Mouse (Mus musculus) adrenal gland, postnatal 36 days (tissue): ENCODE measurements around the gene Olfml2a. TPM values are rescaled to one million over a fixed set of nuclear protein-coding genes. Genes with fewer than 3 reads are reported as not detected.

ENCODE experiments used
- DNase-seq, 2 experiments: peaks; one replicate each; pipeline ENCODE4 v3.0.0; 2021; ENCODE audit warnings: mixed read lengths in 1 of 2
- total RNA-seq, 2 experiments: library from RNA; stranded (reverse); gene quantifications; 2 replicates each; pipeline ENCODE4 v1.2.3; 2021

Olfml2a gene
- total RNA-seq, 2 experiments from 2014 or later: 9.1 to 13.0 TPM

DNA sequence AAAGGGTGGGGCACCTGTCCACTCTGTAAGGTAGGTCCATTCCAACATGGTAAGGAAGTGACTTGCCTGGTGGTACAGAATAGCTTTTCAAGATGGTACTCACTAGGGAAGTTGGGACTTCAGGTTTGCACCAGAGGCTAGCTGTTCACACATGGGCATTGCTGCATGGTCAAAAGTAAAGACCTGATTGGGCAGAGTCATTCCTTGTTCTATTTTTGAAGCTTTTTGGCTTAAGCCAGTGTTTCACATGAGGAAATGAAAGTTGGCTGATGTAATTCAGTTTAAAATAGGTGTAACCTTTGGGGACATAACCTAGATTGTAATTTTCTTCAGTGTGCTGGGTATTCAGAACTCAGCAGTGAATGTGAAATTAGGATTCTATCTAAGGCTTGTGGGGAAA, 79.5 kb downstream of the Olfml2a start:
- DNase-seq: no peak

GRCm38 (mm10) chr2:39011971-39012370, 80.2 kb downstream of the Olfml2a start:
- no peak for DNase-seq

DNA sequence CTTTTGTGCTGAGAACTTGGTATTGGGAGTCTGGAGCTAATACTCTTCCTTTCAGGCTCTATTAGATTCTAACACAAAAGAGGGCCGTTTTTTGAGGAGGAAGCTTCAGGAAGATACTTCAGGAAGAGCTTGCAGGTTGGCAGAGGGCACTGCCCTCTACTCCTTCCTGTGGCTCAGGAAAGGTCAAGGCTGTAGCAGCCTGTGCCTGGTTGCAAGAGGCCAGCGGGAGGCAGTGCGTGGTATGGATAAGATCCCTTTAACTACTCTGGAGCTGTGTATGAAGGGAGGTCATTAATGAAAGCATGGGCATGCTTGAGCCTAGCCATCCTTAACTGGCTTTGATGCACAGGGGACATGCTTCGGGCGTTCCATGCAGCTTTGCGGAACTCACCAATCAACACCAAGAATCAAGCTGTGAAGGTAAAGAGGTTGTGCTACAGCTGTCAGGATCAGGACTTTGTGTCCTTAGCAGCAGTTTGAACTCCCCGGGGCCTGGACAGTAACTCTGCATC, 81.0 kb downstream of the Olfml2a start:
- DNase-seq: peak; percentile 16 to 50

Other genes with a start within 250 kb of the Olfml2a start
- gene Nr5a1, start 217.4 kb upstream of the Olfml2a start, total RNA-seq: 100 to 1,000 TPM; 529 to 721 TPM
- gene Nr6a1, start 4.3 kb upstream of the Olfml2a start, total RNA-seq: 1 to 10 TPM; 7.1 to 8.2 TPM
- under 1 TPM; 0.33 to 0.46 TPM for gene Wdr38, start 65.5 kb downstream of the Olfml2a start, total RNA-seq
- 10 to 100 TPM; 79.8 TPM for gene Arpc5l, start 73.4 kb downstream of the Olfml2a start, total RNA-seq
- 100 to 1,000 TPM; 461 to 462 TPM for gene Rpl35, start 73.6 kb downstream of the Olfml2a start, total RNA-seq
- 10 to 100 TPM; 20.9 to 26.9 TPM for gene Golga1, start 133.6 kb downstream of the Olfml2a start, total RNA-seq